Mouse (Mus musculus) thymus, postnatal 4 days (tissue): ENCODE data around the gene Rfk.
A peak's percentile ranks its signal among the peaks of the same experiment; 100 is the strongest.

ENCODE experiments used
- DNase-seq: peaks from one replicate; pipeline ENCODE4 v3.0.0; 2021

Gene Rfk

DNA sequence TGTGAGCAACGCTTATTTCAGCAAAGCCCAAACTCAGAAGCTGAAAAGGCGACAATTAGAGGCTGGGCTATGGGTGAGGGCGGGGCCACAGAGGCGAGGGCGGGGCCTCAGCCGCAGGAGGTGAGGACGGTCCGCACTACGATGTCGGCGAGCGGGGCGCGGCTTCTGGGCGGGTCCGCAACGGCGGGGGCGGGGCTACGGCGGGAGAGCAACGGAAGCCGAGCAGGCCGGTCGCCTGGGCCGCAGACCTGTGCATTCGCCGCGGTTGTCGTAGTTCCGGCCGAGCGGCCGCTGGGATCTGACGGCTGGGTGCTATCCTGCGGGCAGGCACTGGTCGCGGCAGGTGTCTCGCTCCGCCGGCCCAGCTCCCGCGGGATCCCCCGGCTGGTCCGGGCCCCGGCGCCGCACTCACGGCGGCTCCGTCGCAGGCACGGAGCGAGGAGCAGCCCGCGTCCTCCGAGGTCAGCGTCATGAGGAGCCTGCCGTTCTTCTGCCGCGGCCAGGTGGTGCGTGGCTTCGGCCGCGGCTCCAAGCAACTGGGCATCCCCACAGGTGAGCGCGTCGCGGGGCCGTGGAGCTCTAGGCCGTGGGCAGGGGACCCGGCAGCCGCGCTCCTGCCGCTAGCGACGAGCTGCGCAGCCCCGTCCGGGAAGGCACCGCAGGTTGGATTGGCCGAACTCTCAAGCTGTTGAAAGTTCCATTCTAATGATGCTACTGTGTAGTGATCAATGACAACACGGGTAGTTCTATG, at the start of gene Rfk:
Rfk (plus strand) TSS at position 203 of the 751 bp plus-strand sequence.
- peak; percentile 97 for DNase-seq

DNA sequence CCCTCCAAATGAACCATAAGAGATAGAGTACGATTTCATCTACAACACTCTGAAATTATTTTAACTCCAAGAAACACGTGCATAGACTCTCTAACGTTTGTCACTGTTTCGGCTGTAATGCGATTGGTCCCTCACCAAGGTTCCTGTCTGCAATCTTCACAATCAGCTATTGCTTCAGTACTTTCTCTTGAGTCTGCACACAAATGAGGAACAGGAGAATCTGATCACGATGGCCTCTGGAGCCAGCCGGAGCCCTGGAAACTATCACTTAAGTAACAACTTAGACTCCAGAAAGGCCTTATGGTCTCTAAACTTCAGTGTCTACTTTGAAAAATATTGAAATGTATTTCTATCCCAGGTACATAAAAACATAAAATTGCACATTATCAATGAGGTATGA, 49.0 kb upstream of the Rfk start:
- no peak for DNase-seq

DNA sequence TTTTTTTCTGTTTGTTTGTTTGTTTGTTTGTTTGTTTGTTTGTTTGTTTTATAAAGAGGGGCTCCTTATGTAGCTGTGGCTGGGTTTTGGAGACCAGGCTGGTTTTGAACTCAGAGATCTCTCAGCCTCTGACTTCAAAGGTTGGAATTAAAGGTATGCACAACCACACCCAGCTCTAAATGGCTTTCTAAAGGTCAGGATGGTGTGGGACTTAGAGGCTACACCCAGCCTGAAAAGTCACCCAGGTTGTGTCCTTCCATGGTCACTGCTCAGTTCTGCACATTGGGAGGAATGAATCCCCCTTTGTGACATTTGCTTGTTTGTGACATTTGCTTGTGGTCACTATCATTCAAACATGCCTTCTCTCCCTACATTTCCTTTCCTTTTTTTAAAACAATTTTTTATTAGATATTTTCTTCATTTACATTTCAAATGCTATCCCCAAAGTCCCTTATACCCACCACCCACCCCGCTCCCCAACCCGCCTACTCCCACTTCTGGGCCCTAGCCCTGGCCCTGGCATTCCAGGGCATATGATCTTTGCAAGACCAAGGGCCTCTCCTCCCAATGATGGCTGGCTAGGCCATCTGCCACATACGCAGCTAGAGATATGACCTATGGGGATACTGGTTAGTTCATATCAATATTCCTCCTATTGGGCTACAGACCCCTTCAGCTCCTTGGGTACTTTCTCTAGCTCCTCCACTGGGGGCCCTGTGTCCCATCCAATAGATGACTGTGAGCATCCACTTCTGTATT, 46.9 kb upstream of the Rfk start:
- no peak for DNase-seq

DNA sequence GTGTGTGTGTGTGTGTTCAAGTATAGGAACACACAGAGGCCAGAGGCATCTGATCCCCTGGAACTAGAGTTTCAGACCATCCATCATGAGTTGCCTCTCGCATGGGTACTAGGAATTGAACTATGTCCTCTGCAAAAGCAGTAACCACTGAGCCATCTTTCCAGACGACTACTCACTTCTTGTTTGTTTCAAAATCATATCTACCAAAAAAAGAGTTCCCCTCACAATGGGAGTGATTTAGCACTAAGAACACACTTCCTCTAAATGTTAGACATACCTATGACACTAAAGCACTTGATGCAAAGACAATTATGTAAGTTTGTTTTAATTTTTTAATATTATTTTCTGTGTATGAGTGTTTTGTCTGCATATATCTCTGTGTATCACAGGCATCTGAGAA, 46.0 kb upstream of the Rfk start:
- DNase-seq: no peak

DNA sequence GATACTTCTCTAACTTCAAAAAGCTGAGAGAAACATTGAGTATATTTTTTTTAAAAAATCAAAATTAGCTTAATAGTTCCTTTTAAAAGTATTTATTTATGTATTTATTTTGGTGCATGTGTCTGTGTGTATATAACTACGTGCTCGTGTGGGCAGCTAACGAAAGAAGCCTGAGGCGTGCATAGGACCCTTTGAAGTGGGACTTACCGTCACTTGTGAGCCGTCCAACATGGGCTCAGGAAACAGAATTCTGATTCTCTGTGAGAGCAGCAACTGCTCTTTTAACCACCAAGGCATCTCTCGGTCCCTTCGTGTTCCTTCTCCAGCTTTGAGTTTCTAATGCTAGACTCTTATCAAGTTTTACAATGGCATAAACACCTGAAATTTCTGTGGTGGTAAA, 40.1 kb upstream of the Rfk start:
- DNase-seq: no peak

DNA sequence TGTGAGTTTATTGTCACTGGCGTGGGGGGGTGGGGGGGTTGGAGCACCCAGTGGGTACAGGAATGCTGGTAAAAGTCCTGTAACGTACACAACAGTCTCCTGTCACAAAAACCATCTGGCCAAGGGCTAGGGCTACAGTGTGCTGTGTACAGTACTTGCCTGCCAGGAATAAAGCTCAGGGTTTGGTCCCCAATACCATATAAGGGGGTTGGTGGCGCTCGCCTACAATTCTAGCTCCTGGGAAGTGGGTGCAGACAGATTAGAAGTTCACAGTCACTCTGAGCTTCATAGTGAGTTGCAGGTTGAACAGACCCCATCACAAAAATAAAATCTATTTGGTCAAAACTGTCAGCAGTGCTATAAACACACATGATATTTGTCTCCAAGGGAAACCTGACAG, 39.5 kb upstream of the Rfk start:
- DNase-seq: no peak

DNA sequence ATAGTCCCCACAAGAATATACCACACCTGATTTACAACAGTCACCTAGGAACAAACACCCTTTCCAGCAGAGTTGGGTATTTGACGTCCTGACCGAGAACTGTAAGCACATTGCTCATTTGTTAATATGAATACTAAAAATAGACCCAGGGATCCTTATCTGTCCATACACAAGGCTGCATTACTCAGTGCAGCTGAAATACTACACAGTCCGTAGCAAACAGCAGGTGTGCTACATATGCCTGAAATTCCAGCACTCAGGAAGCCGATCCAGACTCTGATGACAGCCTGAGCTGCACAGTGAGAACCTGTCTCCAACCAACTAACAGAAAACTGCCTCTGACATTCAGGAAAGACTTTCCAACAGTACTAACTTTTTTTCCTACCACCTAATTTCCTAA, 39.0 kb upstream of the Rfk start:
- no peak for DNase-seq

DNA sequence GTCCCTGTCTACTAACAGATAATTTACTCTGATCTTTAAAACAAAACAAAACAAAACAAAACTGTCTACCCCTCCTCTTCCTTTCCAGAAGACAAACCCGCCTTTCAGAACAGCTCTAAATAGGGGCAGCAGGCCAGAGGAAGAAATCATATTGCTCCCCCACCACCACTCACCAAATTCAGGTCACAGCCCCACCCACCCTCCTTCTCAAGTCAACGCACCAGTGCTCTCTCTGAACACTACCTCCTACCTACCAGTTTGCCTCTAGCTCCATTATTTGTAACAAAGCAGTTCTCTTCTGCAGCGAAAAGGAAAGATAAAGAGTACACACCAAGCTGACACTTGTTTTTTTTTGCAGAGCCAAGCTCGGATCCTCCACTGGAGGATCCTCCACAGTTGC, 38.5 kb upstream of the Rfk start:
- no peak for DNase-seq

DNA sequence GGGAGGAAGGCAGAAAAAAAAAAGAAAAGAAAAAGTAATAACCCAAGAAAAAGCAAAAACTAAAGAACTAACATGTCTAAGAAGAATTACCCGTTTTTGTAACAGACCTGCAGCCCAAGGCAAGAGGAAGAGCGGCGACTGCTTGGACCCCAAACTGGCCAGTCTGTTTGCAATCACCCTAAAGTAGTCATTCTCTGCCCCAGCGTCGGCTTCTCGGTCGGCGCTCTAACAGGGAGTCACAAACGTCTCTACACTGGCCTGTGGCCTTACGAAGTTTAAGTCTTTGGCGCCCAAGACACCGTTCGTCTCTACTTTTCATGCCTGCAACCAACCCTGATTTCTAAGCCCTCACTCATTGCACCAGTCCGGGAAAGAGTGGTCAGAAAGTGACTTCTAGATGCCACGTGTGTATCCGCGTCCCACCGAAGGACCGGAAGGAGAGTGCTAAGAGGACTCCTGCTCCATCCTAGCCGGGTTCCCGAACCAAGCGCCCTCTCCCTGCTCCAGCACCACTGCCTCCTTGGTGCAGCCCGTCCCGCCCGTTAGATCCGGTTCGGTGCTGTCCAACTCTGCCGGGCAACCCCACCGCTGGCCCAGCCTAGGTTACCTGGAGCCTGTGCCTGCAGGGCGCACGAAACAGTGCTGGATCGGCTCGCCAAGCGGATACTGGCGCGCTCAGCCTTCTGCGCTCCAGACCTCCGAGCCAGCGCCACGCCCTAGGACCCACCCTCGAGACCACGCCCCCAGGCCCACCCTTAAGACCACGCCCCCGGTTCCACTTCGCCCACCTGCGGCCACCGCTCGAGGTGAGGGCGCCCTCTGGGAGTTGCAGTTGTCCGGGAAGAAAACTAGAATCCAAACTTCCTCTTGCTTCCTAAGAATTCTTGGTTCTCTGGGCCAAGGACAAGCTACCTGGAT, 37.6 kb upstream of the Rfk start:
- peak; percentile 86 for DNase-seq

DNA sequence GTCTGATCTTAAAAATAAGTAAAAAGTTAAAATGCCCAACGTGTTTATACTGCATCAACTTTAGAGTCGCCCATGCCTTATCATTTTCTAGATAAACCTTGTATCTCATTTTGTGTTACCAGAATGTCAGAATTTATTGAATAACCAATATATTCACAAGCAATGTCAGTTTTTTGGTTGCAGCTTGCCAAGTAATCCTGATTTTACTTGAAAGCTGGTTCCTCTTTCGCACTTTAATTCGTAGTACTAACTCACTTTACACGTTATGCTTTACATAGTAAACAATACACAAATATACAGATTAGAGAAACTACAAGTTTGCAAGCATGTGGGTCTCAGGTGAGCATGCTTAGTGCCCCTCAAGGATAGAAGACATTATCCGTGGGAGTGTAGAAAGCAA, 36.9 kb upstream of the Rfk start:
- no peak for DNase-seq

DNA sequence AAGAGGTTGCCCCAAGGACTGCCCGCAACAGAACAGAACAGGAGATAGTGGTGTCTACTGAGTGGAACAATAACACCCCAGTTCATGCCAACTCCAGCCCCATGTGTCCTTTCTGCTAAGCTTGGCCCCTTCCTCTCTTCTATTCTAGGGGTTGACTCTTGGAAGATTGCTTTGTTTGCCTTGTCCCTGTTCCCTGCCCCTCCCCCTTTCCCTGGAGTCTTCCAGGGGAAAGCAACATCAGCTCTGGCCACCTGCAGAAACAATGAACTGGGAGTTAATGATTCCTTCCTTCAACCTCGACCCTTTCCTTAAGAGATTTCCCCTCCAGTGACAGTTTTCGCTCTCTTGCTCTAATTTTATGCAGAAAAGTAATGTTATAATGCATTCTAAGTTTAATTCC, 36.5 kb upstream of the Rfk start:
- DNase-seq: no peak

DNA sequence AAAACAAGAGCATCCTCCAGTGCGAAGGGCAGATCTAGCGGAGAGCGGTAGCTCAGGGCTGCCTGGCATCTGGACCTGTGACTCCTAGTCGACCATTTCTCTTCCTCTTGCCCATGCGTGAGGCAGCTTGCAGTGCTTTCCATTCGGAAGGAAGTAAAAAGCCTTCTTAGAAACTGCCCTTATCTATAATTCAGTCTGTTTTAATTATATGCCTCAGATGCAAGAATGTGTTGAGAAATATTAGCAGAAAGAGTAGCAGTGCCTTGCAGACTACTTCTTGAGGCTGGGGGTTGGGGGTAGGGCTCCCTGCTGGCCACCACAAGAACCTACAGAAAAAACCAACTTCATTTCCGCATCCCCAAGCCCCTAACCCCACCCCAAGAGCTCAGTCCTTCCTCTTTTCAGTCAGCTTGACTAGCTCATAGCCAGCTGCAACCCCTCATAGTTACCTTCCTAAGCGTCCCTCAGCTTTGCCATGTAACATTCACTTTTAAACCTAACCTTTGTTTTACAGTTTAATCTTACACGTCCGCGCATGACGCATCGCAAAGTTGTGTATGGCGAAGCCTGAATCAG, 34.4 kb upstream of the Rfk start:
- DNase-seq: no peak

DNA sequence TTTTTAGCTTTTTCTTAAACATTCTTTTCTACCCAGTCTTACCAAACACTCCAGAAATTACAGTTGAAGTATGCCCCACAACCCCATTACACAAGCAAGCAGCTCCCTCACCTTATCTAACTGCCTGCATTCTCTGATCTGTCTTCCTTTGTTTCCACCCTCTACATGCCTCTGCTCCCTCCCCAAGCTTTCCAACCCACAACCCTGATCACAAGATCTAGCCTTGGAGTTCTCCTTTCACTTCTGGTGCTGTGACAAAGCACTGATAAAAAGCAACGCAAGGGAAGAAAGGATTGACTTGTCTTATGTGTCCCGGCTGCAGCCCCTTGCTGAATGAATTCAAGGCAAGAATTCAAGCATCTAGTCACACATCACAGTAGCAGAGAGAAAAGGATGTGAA, 32.7 kb upstream of the Rfk start:
- no peak for DNase-seq

DNA sequence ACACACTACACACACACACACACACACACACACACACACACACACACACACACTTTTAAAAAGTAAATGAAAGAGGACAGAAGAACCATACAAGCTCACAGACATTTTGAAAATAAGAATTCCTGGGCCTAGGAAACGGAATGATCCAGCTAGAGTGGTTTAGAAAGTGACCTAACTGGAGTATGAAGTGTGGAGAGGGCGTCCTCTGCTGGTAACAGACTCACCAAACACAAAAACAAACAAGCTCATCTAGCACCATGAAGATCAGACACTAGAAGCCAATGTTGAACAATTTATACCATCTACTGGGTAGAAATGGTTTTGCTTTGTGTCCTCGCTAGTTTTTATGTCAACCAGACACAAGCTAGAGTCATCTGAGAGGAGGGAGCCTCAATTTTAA, 29.1 kb upstream of the Rfk start:
- DNase-seq: peak; percentile 21

DNA sequence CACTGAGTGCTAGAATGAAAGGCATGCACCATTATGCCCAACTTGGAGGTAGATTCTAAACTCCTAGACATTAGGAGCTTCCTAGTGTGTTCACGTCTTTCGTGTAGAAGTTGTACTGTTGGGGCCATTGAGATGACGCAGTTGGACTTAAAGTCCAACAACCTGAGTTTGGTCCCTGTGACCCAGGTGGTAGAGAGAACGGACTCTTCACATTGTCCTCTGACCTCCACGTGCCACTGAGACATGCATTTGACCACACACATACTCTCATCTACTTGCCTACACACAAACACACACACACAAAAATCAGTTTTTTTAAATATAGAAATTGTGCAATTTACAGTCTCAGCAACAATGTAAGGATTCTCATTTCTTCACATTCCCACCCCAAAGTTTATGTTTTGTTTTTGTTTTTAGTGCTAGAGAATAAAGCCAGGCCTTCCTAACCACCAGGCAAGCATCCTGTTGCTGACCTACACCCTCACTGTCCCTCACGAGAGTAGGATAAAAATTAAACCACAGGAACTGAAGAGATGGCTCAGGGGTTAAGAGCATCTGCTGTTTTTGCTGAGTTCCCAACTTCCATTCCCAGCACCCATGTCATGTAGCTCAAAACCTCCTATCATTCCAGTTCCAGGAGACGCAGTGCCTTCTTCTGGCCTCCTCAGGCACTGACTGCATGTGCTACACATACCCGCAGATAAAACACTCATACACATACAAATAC, 27.3 kb upstream of the Rfk start:
- DNase-seq: no peak

DNA sequence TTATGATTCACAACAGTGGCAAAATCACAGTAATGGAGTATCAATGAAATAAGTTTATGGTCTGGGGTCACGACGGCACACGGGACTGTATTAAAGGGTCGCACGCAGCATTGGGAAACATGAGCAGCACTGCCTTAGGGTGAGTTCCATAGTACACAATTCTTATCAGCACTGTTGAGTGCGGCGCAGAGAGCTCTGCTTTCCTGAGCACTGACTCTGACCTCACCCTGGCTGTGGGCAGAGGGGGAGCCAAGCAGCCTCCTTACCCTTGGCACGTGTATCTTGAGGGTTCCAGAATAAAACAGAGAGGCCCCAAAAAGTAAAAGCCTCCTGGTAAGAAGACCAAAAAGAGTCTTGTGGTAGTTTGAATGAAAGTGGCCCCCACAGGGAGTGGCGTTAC, 25.3 kb upstream of the Rfk start:
- DNase-seq: no peak

DNA sequence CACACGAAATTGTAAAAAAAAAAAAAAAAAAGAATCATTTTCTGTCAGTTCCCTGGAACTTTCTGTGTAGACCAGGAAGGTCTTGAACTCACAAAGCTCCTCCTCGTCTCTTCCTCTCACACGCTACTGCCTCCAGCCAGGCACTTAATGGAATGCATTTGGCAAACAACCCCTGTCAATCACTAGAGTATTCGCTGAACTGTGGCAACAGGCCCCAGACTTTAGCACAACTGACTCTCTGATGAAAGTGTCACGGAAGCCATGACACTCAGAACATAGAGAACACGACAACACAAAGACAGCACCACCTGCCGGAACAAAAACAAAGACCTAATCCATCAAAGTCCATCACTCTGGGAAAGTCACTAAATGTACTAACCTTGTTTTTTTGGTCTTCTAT, 24.3 kb upstream of the Rfk start:
- DNase-seq: no peak

DNA sequence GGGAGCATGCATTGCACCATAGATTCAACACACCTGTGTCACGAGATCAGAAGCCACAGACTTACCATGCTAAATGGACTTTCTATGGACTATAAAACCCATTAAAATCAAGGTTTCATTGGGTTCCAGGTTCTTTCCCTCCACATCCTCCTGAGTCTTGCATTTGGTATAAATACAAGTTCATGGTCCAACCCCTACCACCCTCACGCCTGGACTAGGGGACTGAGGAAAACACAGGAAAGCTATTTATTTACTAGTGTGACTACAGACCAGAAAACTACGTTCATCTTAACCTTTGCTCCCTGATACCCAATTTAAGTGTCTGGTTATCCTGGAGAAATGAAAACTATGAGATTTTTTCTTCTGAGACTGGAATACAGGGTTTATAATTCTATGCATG, 21.1 kb upstream of the Rfk start, which contains the start of gene Gcnt1:
Gcnt1 (minus strand) TSS at position 144 of the 400 bp plus-strand sequence.
- no peak for DNase-seq

DNA sequence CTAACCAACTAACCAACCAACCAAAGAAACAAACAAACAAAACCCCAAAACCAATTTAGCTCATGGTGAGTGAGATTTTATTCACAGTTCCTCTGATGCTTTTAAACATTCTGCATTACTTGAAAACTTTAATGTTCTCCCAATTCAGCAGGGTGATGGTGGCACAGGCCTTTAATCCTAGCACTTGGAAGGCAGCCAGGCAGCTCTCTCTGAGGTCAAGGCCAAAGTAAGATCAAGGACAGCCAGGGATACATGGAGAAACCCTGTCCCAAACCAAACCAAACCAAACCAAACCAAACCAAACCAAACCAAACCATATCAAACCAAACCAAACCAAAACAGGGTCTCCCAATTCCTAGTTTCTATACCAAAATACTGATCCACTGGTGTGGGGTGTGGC, 15.0 kb upstream of the Rfk start:
- no peak for DNase-seq

DNA sequence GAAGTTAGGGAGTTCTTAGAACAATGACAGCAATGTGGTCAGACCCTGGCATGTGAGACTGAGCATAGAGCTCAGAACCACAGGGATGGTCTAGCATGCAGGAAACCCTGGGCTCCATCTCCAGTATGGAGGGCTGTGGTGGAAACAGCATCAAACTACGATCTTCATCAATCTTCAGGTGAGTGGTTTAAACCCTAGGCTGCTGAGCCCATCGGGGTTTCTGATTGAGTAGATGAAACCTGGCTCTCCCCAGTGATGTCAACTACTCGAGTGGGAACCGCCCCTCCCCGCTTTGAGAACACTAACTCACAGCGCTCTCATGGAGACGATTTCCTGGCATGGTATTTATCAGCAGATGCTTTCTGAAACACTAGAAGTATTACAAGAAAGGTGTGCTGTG, 13.3 kb upstream of the Rfk start:
- DNase-seq: no peak

DNA sequence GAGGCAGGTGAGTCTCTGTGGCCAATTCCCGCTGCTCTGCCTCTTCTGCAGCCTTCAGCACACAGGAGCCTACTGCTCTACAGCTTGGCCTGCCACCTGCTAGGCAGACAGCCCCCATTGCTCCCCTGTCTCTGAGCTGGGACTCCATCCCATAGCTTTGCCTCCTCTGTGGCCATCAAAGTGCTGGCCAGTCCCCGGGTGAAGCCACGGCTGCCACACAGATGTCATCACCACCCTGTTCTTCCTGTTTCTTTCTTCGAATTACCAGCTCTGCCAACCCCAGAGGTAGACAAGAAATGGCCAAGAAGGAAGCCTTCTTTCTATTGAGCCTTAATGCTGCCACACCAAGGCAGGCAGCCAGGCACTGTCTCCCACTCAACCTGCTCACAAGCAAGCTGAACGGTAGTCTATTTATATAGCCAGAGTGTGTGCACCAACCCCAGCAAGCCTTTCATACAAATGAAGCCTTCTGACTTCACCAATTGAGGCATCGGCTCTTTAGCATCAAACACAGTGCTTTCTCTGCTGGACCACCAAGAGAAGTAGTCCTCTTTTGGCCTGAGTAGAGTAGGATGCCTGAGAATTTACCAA, 10.9 kb upstream of the Rfk start:
- DNase-seq: no peak

DNA sequence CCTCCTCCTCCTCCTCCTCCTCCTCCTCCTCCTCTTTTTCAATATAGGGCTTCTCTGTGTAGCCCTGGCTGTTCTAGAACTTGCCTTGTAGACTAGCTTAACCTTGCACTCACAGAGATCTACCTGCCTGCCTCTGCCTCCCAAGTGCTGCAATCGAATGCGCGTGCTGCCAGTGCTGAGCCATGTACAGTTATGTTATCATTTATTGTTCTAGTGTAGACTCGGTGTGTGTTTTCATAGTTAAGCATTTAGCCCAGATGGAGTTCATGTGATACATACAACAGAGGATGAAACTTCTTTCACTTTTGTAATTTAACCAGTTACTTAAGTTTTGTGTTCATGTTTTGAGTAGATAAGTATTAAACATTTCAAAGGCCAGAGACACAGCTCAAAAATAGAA, 8.8 kb upstream of the Rfk start:
- DNase-seq: no peak
